Mouse (Mus musculus): Measurements from ENCODE around the gene Olfr1143. TPM values are rescaled to one million over a fixed set of nuclear protein-coding genes. Genes with fewer than 3 reads are reported as not detected.

The Olfr1143 gene
- total RNA-seq (2021) = not detected
- long read RNA-seq, experiment 1 = 0 reads
- long read RNA-seq, experiment 2 = 0 reads

DNA sequence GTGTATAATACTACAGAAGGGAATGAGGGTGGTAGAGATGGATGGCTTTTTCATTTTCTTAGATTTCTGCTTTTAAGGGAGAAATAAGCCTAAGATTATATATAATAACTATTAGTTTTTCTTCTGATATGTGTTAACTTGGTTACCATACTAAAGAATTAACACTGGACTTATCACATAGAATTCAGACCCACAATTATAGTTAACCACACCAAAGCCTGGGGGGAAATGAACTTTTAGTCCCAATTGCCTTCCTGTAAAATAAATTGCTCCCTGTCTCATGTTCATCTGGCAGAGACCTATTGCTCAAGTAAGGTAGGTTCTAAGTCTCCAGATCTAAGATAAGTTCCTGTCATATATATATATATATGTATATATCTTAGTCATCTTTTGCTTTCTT, at the start of gene Olfr1143:
Gene Olfr1143, plus strand, starts transcription at position 301 of the 400 bp plus-strand sequence.
- no peak for DNase-seq (ENCODE audit: low spot score in 2 of 2)

GRCm38 (mm10) chr2:87753891-87754290, 46.5 kb upstream of the Olfr1143 start, which contains the start of gene Olfr1141:
Gene Olfr1141 (minus strand): TSS chr2:87753991.
- no peak for DNase-seq (ENCODE audit: low spot score in 2 of 2)
- intact Hi-C loops (cut with DNase I) = no loop called here

More for the DNA sequence above, at the start of gene Olfr1143:
- intact Hi-C loops (cut with DNase I) = no loop called here

- peak in 1 of 2 experiments; percentile 1 for DNase-seq (ENCODE audit: low spot score in 2 of 2)
- intact Hi-C loops (cut with DNase I) = no loop called here
Observed at GRCm38 (mm10) chr2:87776143-87776542, 24.2 kb upstream of the Olfr1143 start.

DNA sequence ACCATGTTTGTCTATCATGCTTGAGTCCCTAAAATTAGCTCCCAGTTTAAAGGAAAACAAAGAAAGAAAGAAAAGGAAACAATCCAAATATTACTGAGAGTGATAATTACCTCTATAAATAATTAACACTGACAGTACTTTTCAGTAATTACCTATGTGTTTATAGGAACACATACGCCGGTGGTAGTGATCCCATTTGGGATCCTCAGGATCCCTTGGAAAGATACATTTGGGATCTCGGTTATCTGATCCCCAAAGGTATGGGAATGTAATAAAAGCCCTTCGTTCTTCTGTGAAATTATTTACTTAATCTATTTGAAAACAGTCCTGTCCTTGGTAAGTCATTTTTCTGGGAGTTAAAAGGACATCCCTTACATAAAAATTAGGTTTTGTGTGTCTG, 21.2 kb upstream of the Olfr1143 start, which contains the start of gene Olfr152:
Gene Olfr152, plus strand, starts transcription at position 301 of the 400 bp plus-strand sequence.
- DNase-seq (ENCODE audit: low spot score in 2 of 2) = no peak
- intact Hi-C loops (cut with DNase I) = no loop called here

- intact Hi-C loops (cut with DNase I) = no loop called here
- DNase-seq (ENCODE audit: low spot score in 2 of 2) = no peak
Observed at GRCm38 (mm10) chr2:87809522-87809921, 9.1 kb downstream of the Olfr1143 start, which contains the start of gene Olfr1145. Gene Olfr1145 (plus strand): TSS chr2:87809822.

DNA sequence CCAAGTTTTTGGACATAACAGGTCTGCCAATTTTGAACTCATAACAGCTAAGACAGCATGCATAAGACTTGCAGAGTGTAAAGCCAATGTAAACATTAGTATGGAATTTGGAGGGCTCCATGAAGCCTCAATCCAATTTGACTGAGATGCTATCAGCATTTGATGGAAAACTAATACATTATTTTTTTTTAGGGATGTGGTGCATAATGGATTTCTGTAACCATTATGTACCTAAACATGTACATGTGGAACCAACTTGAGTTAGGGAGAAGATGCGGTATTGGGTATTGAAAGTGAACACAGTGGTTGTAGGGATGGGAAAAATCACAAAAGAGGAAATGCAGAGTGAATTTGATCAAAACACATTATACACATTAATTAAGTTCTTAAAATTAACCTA, 29.8 kb downstream of the Olfr1143 start, which contains the start of gene Olfr1148:
Gene Olfr1148, plus strand, starts transcription at position 301 of the 400 bp plus-strand sequence.
- intact Hi-C loops (cut with DNase I) = no loop called here
- no peak for DNase-seq (ENCODE audit: low spot score in 2 of 2)

DNA sequence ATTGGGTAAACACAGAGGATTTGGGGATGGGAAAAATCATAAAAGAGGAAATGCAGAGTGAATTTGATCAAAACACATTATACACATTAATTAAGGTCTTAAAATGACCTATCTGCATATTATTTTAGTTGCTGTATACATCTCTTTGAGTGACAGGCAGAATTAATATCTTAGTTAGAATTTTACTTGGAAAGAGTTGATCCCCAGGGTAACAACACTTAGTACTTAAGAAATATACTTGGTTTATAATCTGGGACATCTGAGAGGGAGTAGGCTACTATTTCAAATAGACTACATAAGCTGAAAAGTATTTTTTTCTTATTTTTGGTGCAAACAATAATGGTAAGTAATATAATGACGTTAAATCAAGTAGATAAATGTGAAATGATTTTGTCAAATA, 43.3 kb downstream of the Olfr1143 start, which contains the start of gene Olfr1150-ps1:
Gene Olfr1150-ps1, plus strand, starts transcription at position 301 of the 400 bp plus-strand sequence.
- intact Hi-C loops (cut with DNase I) = no loop called here
- DNase-seq (ENCODE audit: low spot score in 2 of 2) = no peak

Other genes starting within 250 kb of the Olfr1143 start
- not detected for gene Olfr1129, start 226.7 kb upstream of the Olfr1143 start, total RNA-seq (2021)
- not detected for gene Olfr1130, start 194.4 kb upstream of the Olfr1143 start, total RNA-seq (2021)
- not detected for gene Olfr1131, start 173.5 kb upstream of the Olfr1143 start, total RNA-seq (2021)
- not detected for gene Olfr1132, start 163.1 kb upstream of the Olfr1143 start, total RNA-seq (2021)
- not detected for gene Olfr1133, start 153.2 kb upstream of the Olfr1143 start, total RNA-seq (2021)
- gene Olfr1134, start 142.1 kb upstream of the Olfr1143 start, total RNA-seq (2021) = not detected
- not detected for gene Olfr1135, start 126.9 kb upstream of the Olfr1143 start, total RNA-seq (2021)
- not detected for gene Olfr1136, start 106.6 kb upstream of the Olfr1143 start, total RNA-seq (2021)
- gene Olfr1137, start 87.4 kb upstream of the Olfr1143 start, total RNA-seq (2021) = not detected
- gene Olfr1138, start 60.6 kb upstream of the Olfr1143 start, total RNA-seq (2021) = not detected
- gene Olfr1140, start 56.8 kb upstream of the Olfr1143 start, total RNA-seq (2021) = not detected
- gene Olfr1141, start 46.6 kb upstream of the Olfr1143 start, total RNA-seq (2021) = not detected
- not detected for gene Olfr152, start 21.1 kb upstream of the Olfr1143 start, total RNA-seq (2021)
- not detected for gene Olfr1145, start 9.2 kb downstream of the Olfr1143 start, total RNA-seq (2021)
- not detected for gene Olfr1148, start 29.9 kb downstream of the Olfr1143 start, total RNA-seq (2021)
- gene Olfr1150-ps1, start 43.4 kb downstream of the Olfr1143 start, total RNA-seq (2021) = not detected
- gene Olfr1151, start 55.3 kb downstream of the Olfr1143 start, total RNA-seq (2021) = not detected
- not detected for gene Olfr1152, start 65.9 kb downstream of the Olfr1143 start, total RNA-seq (2021)
- gene Olfr1153, start 94.4 kb downstream of the Olfr1143 start, total RNA-seq (2021) = not detected
- gene Olfr1154, start 104.6 kb downstream of the Olfr1143 start, total RNA-seq (2021) = not detected
- gene Olfr1155, start 144.5 kb downstream of the Olfr1143 start, total RNA-seq (2021) = not detected
- gene Olfr1156, start 152.5 kb downstream of the Olfr1143 start, total RNA-seq (2021) = not detected
- gene Olfr1157, start 167.7 kb downstream of the Olfr1143 start, total RNA-seq (2021) = not detected
- not detected for gene Olfr74, start 174.1 kb downstream of the Olfr1143 start, total RNA-seq (2021)
- gene Olfr1158, start 189.5 kb downstream of the Olfr1143 start, total RNA-seq (2021) = not detected
- gene Olfr1160, start 207.7 kb downstream of the Olfr1143 start, total RNA-seq (2021) = not detected
- gene Olfr1161, start 222.2 kb downstream of the Olfr1143 start, total RNA-seq (2021) = not detected
- not detected for gene Olfr73, start 237.1 kb downstream of the Olfr1143 start, total RNA-seq (2021)

Measured in left cerebral cortex, postnatal 14 days (tissue).